Mouse (Mus musculus): ENCODE measurements around the gene Ccdc102a.

The Ccdc102a gene

GRCm38 (mm10) chr8:94922176-94922575 lies 4.3 kb upstream of the Ccdc102a start:
- DNase-seq (ENCODE audit: low spot score): no peak

- no peak for DNase-seq (ENCODE audit: low spot score)
These were observed 1.4 kb upstream of the Ccdc102a start for GRCm38 (mm10) chr8:94919256-94919655.

- DNase-seq (ENCODE audit: low spot score): peak; percentile 95
These were observed 546 bp downstream of the Ccdc102a start for GRCm38 (mm10) chr8:94917352-94917751.

- peak; percentile 32 for DNase-seq (ENCODE audit: low spot score)
These were observed 956 bp downstream of the Ccdc102a start for GRCm38 (mm10) chr8:94916960-94917324.

GRCm38 (mm10) chr8:94916311-94916959 lies 1.5 kb downstream of the Ccdc102a start:
- no peak for DNase-seq (ENCODE audit: low spot score)

GRCm38 (mm10) chr8:94914701-94915101 lies 3.2 kb downstream of the Ccdc102a start:
- peak; percentile 95 for DNase-seq (ENCODE audit: low spot score)

GRCm38 (mm10) chr8:94914256-94914655 lies 3.6 kb downstream of the Ccdc102a start:
- DNase-seq (ENCODE audit: low spot score): no peak

GRCm38 (mm10) chr8:94913061-94913660 lies 4.7 kb downstream of the Ccdc102a start:
- DNase-seq (ENCODE audit: low spot score): no peak

- DNase-seq (ENCODE audit: low spot score): peak; percentile 92
These were observed 9.1 kb downstream of the Ccdc102a start for GRCm38 (mm10) chr8:94908847-94909246.

GRCm38 (mm10) chr8:94907591-94908300 lies 10.2 kb downstream of the Ccdc102a start:
- no peak for DNase-seq (ENCODE audit: low spot score)

- DNase-seq (ENCODE audit: low spot score): peak; percentile 94
These were observed 13.3 kb downstream of the Ccdc102a start for GRCm38 (mm10) chr8:94904450-94905175.

- no peak for DNase-seq (ENCODE audit: low spot score)
These were observed 14.2 kb downstream of the Ccdc102a start for GRCm38 (mm10) chr8:94903709-94904108.

- no peak for DNase-seq (ENCODE audit: low spot score)
These were observed 16.9 kb downstream of the Ccdc102a start for GRCm38 (mm10) chr8:94901031-94901430.

GRCm38 (mm10) chr8:94900617-94901016 lies 17.3 kb downstream of the Ccdc102a start:
- no peak for DNase-seq (ENCODE audit: low spot score)

- peak; percentile 76 for DNase-seq (ENCODE audit: low spot score)
These were observed 18.6 kb downstream of the Ccdc102a start for GRCm38 (mm10) chr8:94899262-94899661.

GRCm38 (mm10) chr8:94892917-94893316 lies 25.0 kb downstream of the Ccdc102a start:
- DNase-seq (ENCODE audit: low spot score): no peak

- DNase-seq (ENCODE audit: low spot score): no peak
These were observed 29.4 kb downstream of the Ccdc102a start for GRCm38 (mm10) chr8:94888383-94889036.

GRCm38 (mm10) chr8:94880742-94881141 lies 37.2 kb downstream of the Ccdc102a start:
- DNase-seq (ENCODE audit: low spot score): no peak

GRCm38 (mm10) chr8:94876820-94877219 lies 41.1 kb downstream of the Ccdc102a start:
- DNase-seq (ENCODE audit: low spot score): no peak

GRCm38 (mm10) chr8:94876197-94876730 lies 41.6 kb downstream of the Ccdc102a start, which contains the start of gene Dok4:
TSS of gene Dok4 (minus strand) at chr8:94876330.
- peak; percentile 91 for DNase-seq (ENCODE audit: low spot score)

GRCm38 (mm10) chr8:94875871-94876150 lies 42.1 kb downstream of the Ccdc102a start:
- DNase-seq (ENCODE audit: low spot score): no peak
